Mouse (Mus musculus): ENCODE measurements around the gene Pde4dip.

GRCm38 (mm10) chr3:97774861-97775260 is 113.6 kb downstream of the Pde4dip start:
- no peak for TF ChIP-seq EP300 (IDR thresholded peaks at IDR 0.05; ENCODE audit: low read depth)
- no peak for TF ChIP-seq CTCF (IDR thresholded peaks at IDR 0.05; ENCODE audit: low read depth)
